Mouse (Mus musculus) embryonic fibroblast, embryonic 13.5 days (primary cell): ENCODE measurements at regions not wholly inside any gene's neighbourhood (a gene's known extent, or its start where the extent isn't known, plus 50 kb on each side); places are given as distances from the start of the nearest gene placed in this dataset.

Experiments used
- CTCF ChIP-seq: IDR thresholded peaks from 2 replicates; pipeline ENCODE4 v1.5.1; 2011; ENCODE audit warnings: mild to moderate bottlenecking, control low read depth, low read length, moderate library complexity, borderline replicate concordance; ENCODE audit not compliant: insufficient read depth
- POLR2A ChIP-seq: IDR thresholded peaks from 2 replicates; pipeline ENCODE4 v1.6.1; 2011; ENCODE audit warnings: low read depth, mild to moderate bottlenecking, control low read depth, low read length, moderate library complexity

GRCm38 (mm10) chr12:106607655-106608337 lies 597.8 kb downstream of the Vrk1 start:
- TF ChIP-seq CTCF (no peak), POLR2A (no peak)
